Mouse (Mus musculus): ENCODE data around the gene Smok2a. TPM values are rescaled to one million over a fixed set of nuclear protein-coding genes. Genes with fewer than 3 reads are reported as not detected.
"Not testable (repeated sequence)": the region's sequence is repeated elsewhere in the genome, so short reads cannot be mapped to it uniquely, and the experiment has no call there.

Smok2a gene
- not detected in 2 replicates for polyA plus RNA-seq (2016; fragmentation: Nextera tagmentation; extraction: Ambion mirVana)

- Histone ChIP-seq H3K4me1 (no peaks in the 10 kb centered on the region), H3K27me3 (ENCODE audit: insufficient read depth, poor library complexity, severe bottlenecking) (no peaks in the 10 kb centered on the region), H3K36me3 (no peaks in the 10 kb centered on the region), H3K4me3 (no peak within 1 kb of the TSS), H3K9me3 (peaks cover 88% of the 10 kb centered on the region), H3K27ac (no peak within 1 kb of the TSS)
- WGBS, result 81% methylated on average over 3 of the region's 3 CpGs
- DNase-seq (ENCODE audit: low spot score), result no peak
Observed at GRCm38 (mm10) chr17:13220888-13221287, at the start of gene Smok2a. Gene Smok2a (plus strand): TSS chr17:13221188.

- H3K36me3 ChIP-seq; H3K4me3 ChIP-seq; H3K4me1 ChIP-seq; H3K9me3 ChIP-seq; H3K27ac ChIP-seq; DNase-seq (ENCODE audit: low spot score); H3K27me3 ChIP-seq (ENCODE audit: insufficient read depth, poor library complexity, severe bottlenecking): not testable (repeated sequence)
- 84% methylated on average over 6 of the region's 6 CpGs for WGBS
Observed at GRCm38 (mm10) chr17:13173578-13173977, 47.4 kb upstream of the Smok2a start.

DNA sequence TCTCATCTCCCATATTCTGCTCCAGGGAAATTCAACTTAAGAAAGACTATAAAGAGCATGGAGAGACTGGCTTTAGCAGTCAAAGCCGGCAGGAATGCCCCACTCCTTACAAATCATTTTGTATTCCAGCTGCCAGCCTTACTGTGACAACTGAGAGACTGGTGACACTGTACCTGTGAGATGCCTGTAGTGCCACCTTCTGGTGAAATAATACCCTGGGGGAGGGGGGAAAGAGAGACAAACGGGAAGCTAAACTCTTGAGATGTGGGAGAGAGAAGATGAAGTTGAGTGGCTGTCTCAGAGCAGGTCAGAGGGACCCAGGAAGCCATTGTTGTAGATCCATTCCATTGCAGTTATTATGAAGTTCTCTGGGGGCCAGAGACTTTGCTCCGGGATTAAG, 47.0 kb upstream of the Smok2a start:
- DNase-seq (ENCODE audit: low spot score); H3K4me1 ChIP-seq; H3K27ac ChIP-seq; H3K4me3 ChIP-seq; H3K27me3 ChIP-seq (ENCODE audit: insufficient read depth, poor library complexity, severe bottlenecking); H3K9me3 ChIP-seq; H3K36me3 ChIP-seq: not testable (repeated sequence)
- WGBS, result 48% methylated on average over 2 of the region's 3 CpGs

- H3K4me1 ChIP-seq; H3K9me3 ChIP-seq; H3K27ac ChIP-seq; H3K27me3 ChIP-seq (ENCODE audit: insufficient read depth, poor library complexity, severe bottlenecking); H3K36me3 ChIP-seq; H3K4me3 ChIP-seq; DNase-seq (ENCODE audit: low spot score): not testable (repeated sequence)
- 0% methylated on average over 1 of the region's 1 CpGs for WGBS
Observed at GRCm38 (mm10) chr17:13175609-13176008, 45.4 kb upstream of the Smok2a start.

GRCm38 (mm10) chr17:13177796-13178195, 43.2 kb upstream of the Smok2a start:
- 55% methylated on average over 1 of the region's 1 CpGs for WGBS
- not testable (repeated sequence) for H3K4me1 ChIP-seq; H3K27ac ChIP-seq; H3K4me3 ChIP-seq; H3K36me3 ChIP-seq; H3K27me3 ChIP-seq (ENCODE audit: insufficient read depth, poor library complexity, severe bottlenecking)
- H3K9me3 ChIP-seq, result peaks cover 27% of the 10 kb centered on the region
- DNase-seq (ENCODE audit: low spot score), result peak; percentile 70

GRCm38 (mm10) chr17:13179021-13179420, 42.0 kb upstream of the Smok2a start:
- peak; percentile 74 for DNase-seq (ENCODE audit: low spot score)
- 84% methylated on average over 4 of the region's 4 CpGs for WGBS

GRCm38 (mm10) chr17:13180491-13180890, 40.5 kb upstream of the Smok2a start:
- WGBS, result 86% methylated on average over 5 of the region's 5 CpGs
- not testable (repeated sequence) for H3K4me3 ChIP-seq; H3K27me3 ChIP-seq (ENCODE audit: insufficient read depth, poor library complexity, severe bottlenecking); H3K36me3 ChIP-seq; H3K27ac ChIP-seq; H3K4me1 ChIP-seq
- DNase-seq (ENCODE audit: low spot score), result peak; percentile 61
- peaks cover 41% of the 10 kb centered on the region for H3K9me3 ChIP-seq

More at GRCm38 (mm10) chr17:13179021-13179420, 42.0 kb upstream of the Smok2a start:
- H3K4me3 ChIP-seq; H3K36me3 ChIP-seq; H3K27ac ChIP-seq; H3K27me3 ChIP-seq (ENCODE audit: insufficient read depth, poor library complexity, severe bottlenecking); H3K4me1 ChIP-seq: not testable (repeated sequence)
- peaks cover 33% of the 10 kb centered on the region for H3K9me3 ChIP-seq

GRCm38 (mm10) chr17:13182712-13183111, 38.3 kb upstream of the Smok2a start:
- not testable (repeated sequence) for H3K36me3 ChIP-seq; H3K4me3 ChIP-seq; H3K4me1 ChIP-seq; H3K27me3 ChIP-seq (ENCODE audit: insufficient read depth, poor library complexity, severe bottlenecking); H3K27ac ChIP-seq
- WGBS, result 73% methylated on average over 3 of the region's 4 CpGs
- H3K9me3 ChIP-seq, result peaks cover 61% of the 10 kb centered on the region
- peak; percentile 50 for DNase-seq (ENCODE audit: low spot score)

DNA sequence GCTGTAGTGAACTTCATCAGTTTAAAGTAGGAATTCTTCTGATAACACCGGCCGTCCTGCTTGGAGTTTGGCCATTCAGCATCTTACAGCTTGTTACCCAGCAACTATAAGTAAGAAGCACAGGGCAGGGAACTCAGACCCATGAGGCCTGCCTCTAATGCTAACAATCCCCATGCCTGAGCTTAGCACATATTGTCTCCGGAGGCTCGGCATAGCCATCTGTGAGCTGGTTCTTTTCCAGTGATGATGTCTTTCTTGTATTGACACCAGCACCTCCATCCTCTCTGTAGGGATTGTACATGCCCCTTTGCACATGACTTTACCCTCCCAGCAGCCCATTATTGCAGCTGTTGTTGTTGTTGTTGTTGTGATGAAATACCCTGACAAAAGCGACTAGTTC, 36.5 kb upstream of the Smok2a start:
- WGBS, result 86% methylated on average over 4 of the region's 5 CpGs

GRCm38 (mm10) chr17:13186541-13186940, 34.4 kb upstream of the Smok2a start:
- H3K4me3 ChIP-seq; H3K36me3 ChIP-seq; H3K27me3 ChIP-seq (ENCODE audit: insufficient read depth, poor library complexity, severe bottlenecking); H3K4me1 ChIP-seq; H3K27ac ChIP-seq: not testable (repeated sequence)
- peak; percentile 77 for DNase-seq (ENCODE audit: low spot score)
- WGBS, result 75% methylated on average over 6 of the region's 6 CpGs
- peaks cover 62% of the 10 kb centered on the region for H3K9me3 ChIP-seq

More for the DNA sequence above, 36.5 kb upstream of the Smok2a start:
- H3K9me3 ChIP-seq, result peaks cover 67% of the 10 kb centered on the region
- not testable (repeated sequence) for H3K27ac ChIP-seq; H3K4me3 ChIP-seq; H3K36me3 ChIP-seq; H3K4me1 ChIP-seq; H3K27me3 ChIP-seq (ENCODE audit: insufficient read depth, poor library complexity, severe bottlenecking)
- peak; percentile 58 for DNase-seq (ENCODE audit: low spot score)

- not testable (repeated sequence) for H3K36me3 ChIP-seq; H3K27ac ChIP-seq; H3K4me1 ChIP-seq; H3K4me3 ChIP-seq; H3K27me3 ChIP-seq (ENCODE audit: insufficient read depth, poor library complexity, severe bottlenecking)
- peaks cover 57% of the 10 kb centered on the region for H3K9me3 ChIP-seq
- peak; percentile 76 for DNase-seq (ENCODE audit: low spot score)
- 69% methylated on average over 6 of the region's 6 CpGs for WGBS
Observed at GRCm38 (mm10) chr17:13187621-13188020, 33.4 kb upstream of the Smok2a start.

GRCm38 (mm10) chr17:13188846-13189245, 32.1 kb upstream of the Smok2a start:
- not testable (repeated sequence) for DNase-seq (ENCODE audit: low spot score); H3K4me3 ChIP-seq; H3K27ac ChIP-seq; H3K27me3 ChIP-seq (ENCODE audit: insufficient read depth, poor library complexity, severe bottlenecking); H3K36me3 ChIP-seq; H3K4me1 ChIP-seq
- WGBS, result 79% methylated on average over 2 of the region's 2 CpGs
- H3K9me3 ChIP-seq, result peaks cover 58% of the 10 kb centered on the region

DNA sequence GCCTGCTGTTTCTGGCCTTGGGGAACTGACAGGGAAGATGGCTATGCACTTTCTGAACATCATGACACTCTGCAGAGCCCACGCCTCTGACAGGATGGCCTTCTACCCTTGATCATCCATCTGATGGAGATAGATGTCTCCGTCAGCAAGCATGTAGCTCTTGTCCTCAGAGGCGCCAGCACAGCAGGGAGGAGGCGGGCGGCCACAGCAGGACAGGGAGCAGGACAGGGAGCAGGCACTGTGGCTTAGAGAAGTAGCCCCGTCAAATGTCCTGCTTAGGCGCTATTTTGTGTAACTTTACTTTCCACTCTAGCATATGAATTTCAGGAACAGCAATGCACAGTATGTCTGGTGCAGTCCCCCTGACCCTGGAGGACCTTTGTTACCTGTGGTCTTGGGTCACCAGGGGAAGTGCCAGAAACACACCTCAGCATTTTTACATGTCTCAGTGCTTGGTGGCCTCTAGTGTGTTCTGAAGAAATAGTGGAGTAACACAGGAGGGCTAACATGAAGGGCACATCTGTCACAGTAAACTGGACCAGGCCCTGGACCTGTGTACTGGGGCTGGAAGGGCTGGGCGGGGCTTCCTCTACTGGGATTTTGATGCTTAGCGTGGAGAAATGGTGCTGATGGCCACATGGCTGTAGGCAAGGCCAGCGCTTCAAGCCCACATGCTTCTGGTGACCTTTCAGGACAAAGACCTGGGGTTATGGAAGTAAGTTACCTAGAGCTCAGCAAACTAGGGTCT, 30.0 kb upstream of the Smok2a start:
- H3K4me1 ChIP-seq; H3K36me3 ChIP-seq; H3K4me3 ChIP-seq; H3K27ac ChIP-seq; H3K27me3 ChIP-seq (ENCODE audit: insufficient read depth, poor library complexity, severe bottlenecking): not testable (repeated sequence)
- WGBS, result 77% methylated on average over 10 of the region's 10 CpGs
- DNase-seq (ENCODE audit: low spot score), result peak; percentile 80
- peaks cover 56% of the 10 kb centered on the region for H3K9me3 ChIP-seq

DNA sequence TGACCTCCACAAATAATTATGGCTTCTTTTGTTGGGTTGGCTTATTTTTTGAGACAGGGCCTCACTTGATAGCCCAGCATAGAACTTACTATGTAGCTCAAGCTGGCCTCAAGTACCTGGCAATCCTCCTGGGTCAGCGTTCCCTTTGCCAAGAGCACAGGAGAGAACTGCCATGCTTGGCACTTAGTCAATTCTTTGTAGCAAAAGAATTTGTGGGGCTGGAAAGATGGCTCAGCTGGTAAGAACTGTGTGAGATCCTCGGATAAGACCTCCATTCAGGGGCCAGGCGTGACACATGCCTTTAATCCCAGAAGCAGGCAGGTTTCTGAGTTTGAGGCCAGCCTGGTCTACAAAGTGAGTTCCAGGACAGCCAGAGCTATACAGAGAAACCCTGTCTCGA, 24.5 kb upstream of the Smok2a start:
- H3K4me1 ChIP-seq; H3K27ac ChIP-seq; DNase-seq (ENCODE audit: low spot score); H3K27me3 ChIP-seq (ENCODE audit: insufficient read depth, poor library complexity, severe bottlenecking); H3K36me3 ChIP-seq; H3K4me3 ChIP-seq: not testable (repeated sequence)
- 63% methylated on average over 4 of the region's 4 CpGs for WGBS
- peaks cover 52% of the 10 kb centered on the region for H3K9me3 ChIP-seq
